Mouse (Mus musculus) ES-Bruce4 (cell line): Measurements from ENCODE around the gene Cfi.

Experiments used
- CTCF ChIP-seq: IDR thresholded peaks from one replicate; pipeline ENCODE4 v1.8.1; 2011; ENCODE audit warnings: low read depth, low read length
- EP300 ChIP-seq: IDR thresholded peaks from 2 replicates; pipeline ENCODE4 v1.6.1; 2011; ENCODE audit warnings: low read depth, low read length; ENCODE audit not compliant: insufficient read depth
- POLR2A ChIP-seq: IDR thresholded peaks from one replicate; pipeline ENCODE4 v1.8.1; 2011; ENCODE audit warnings: low read length; ENCODE audit not compliant: insufficient read depth

DNA sequence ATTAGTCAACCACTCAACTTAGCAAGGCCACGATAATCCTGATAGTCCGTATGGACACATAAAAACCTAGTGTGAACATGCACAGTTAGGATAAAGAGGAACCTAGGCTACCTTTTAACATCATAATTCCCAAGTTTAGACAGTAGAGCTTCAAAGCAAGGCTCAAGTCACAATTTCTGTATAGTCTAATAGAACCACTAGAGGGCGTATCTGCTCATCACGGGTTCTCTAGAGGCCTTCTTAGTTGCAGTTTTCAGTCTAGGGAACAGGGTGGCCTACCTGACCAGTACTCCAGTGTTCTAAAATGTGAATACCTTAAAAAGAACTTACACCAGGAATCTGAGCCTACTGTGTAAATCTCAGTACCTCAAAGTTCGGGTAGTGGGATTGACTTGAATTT lies 12.4 kb upstream of the Cfi start:
- TF ChIP-seq POLR2A (no peak), EP300 (no peak), CTCF (no peak)
